Mouse (Mus musculus) cerebellum, postnatal 25 days (tissue): ENCODE results near the gene Mns1.
A peak's percentile ranks its signal among the peaks of the same experiment; 100 is the strongest.
"Not testable (repeated sequence)": the region's sequence is repeated elsewhere in the genome, so short reads cannot be mapped to it uniquely, and the experiment has no call there.

ENCODE experiments used
- DNase-seq, 2 experiments: peaks; one replicate each; pipeline ENCODE4 v3.0.0; 2021; ENCODE audit warnings: mixed read lengths in 2 of 2

Mns1 gene

GRCm38 (mm10) chr9:72427861-72428260, 9.9 kb upstream of the Mns1 start:
- no peak for DNase-seq

GRCm38 (mm10) chr9:72434876-72435275, 2.9 kb upstream of the Mns1 start:
- no peak for DNase-seq

GRCm38 (mm10) chr9:72438749-72439148, 938 bp downstream of the Mns1 start:
- DNase-seq = no peak

GRCm38 (mm10) chr9:72440358-72440757, 2.5 kb downstream of the Mns1 start:
- DNase-seq = no peak

- no peak for DNase-seq
Measured at GRCm38 (mm10) chr9:72440948-72441926, 3.4 kb downstream of the Mns1 start.

GRCm38 (mm10) chr9:72441927-72442715, 4.3 kb downstream of the Mns1 start:
- no peak for DNase-seq

GRCm38 (mm10) chr9:72448026-72448425, 10.2 kb downstream of the Mns1 start:
- DNase-seq = peak; percentile 28 to 58

- no peak for DNase-seq
Measured at GRCm38 (mm10) chr9:72449367-72449766, 11.6 kb downstream of the Mns1 start.

- DNase-seq = no peak
Measured at GRCm38 (mm10) chr9:72449841-72450240, 12.0 kb downstream of the Mns1 start.

- no peak for DNase-seq
Measured at GRCm38 (mm10) chr9:72450363-72450762, 12.6 kb downstream of the Mns1 start.

- no peak for DNase-seq
Measured at GRCm38 (mm10) chr9:72451111-72451510, 13.3 kb downstream of the Mns1 start.

- not testable (repeated sequence) for DNase-seq
Measured at GRCm38 (mm10) chr9:72454281-72454680, 16.5 kb downstream of the Mns1 start.

- DNase-seq = no peak
Measured at GRCm38 (mm10) chr9:72456374-72456773, 18.6 kb downstream of the Mns1 start.

- peak; percentile 63 to 80 for DNase-seq
Measured at GRCm38 (mm10) chr9:72458233-72458632, 20.4 kb downstream of the Mns1 start.

GRCm38 (mm10) chr9:72459703-72460102, 21.9 kb downstream of the Mns1 start:
- no peak for DNase-seq

- no peak for DNase-seq
Measured at GRCm38 (mm10) chr9:72460767-72461166, 23.0 kb downstream of the Mns1 start.

GRCm38 (mm10) chr9:72462427-72462826, 24.6 kb downstream of the Mns1 start:
- no peak for DNase-seq

GRCm38 (mm10) chr9:72464806-72465205, 27.0 kb downstream of the Mns1 start:
- no peak for DNase-seq

- no peak for DNase-seq
Measured at GRCm38 (mm10) chr9:72465754-72466181, 28.0 kb downstream of the Mns1 start.

GRCm38 (mm10) chr9:72467551-72468407, 30.0 kb downstream of the Mns1 start:
- DNase-seq = peak in 1 of 2 experiments; percentile 20

- DNase-seq = no peak
Measured at GRCm38 (mm10) chr9:72468616-72469015, 30.8 kb downstream of the Mns1 start.

- DNase-seq = no peak
Measured at GRCm38 (mm10) chr9:72469851-72470250, 32.0 kb downstream of the Mns1 start.

- no peak for DNase-seq
Measured at GRCm38 (mm10) chr9:72475511-72475910, 37.7 kb downstream of the Mns1 start.
